ENCODE assay signal across 9 mouse cellular contexts in genomic region chr11:106001718-106002117, GRCm38 (mm10). TPM values are rescaled to one million over a fixed set of nuclear protein-coding genes. Genes with fewer than 3 reads are reported as not detected.
DNase-seq lines count a peak whose midpoint lies in the region.
"Had no signal": no experiment of that assay in that cellular context is flagged by ENCODE, and none has a peak within 500 bp of the region (broad histone marks: within the 10 kb centered on the region; RNA-seq: fewer than 3 reads in every experiment).

No protein-coding gene starts in this region.

- intact Hi-C loops in heart, postnatal 10 days (cut with DNase I): loop anchor here (2.0 to 5.0 kb wide), 2 partner anchors 25 to 76 kb away; no protein-coding TSS in a partner anchor
- intact Hi-C loops in gastrocnemius, postnatal 14 days (cut with DNase I; ENCODE audit: low total_unique reads): loop anchor here (2.0 kb wide), 1 partner anchor 25 kb away; no protein-coding TSS in a partner anchor

- peak; percentile 36 to 43 for DNase-seq in heart, postnatal 10 days
- no peak for DNase-seq in heart, adult 11 months
- DNase-seq in thymus, postnatal 0 days (ENCODE audit: low spot score): peak; percentile 62
- DNase-seq in thymus, postnatal 36 days: no peak
- DNase-seq in kidney, adult 9 months: peak; percentile 67
- peak; percentile 28 for DNase-seq in thymus, postnatal 25 days
- no peak for DNase-seq in spleen, postnatal 10 days (ENCODE audit: low spot score in 2 of 2)
- no peak for DNase-seq in gastrocnemius, postnatal 14 days

RNA-seq across cellular contexts. Expression of gene Kcnh6, which starts 6.2 kb away (rescaled TPM):
- total RNA-seq in heart, postnatal 10 days (2021): under 1 TPM in 1 of 2 experiments, not detected in 1; 0.31 TPM
- polyA plus RNA-seq in thymus, postnatal 0 days (2015; fragmentation: Nextera tagmentation; extraction: Ambion mirVana): 1.5 TPM in 2 replicates
- total RNA-seq in gastrocnemius, postnatal 14 days (2021): not detected
- polyA plus RNA-seq: myocyte had no signal

RNA-seq across cellular contexts. Expression of gene Ace3, which starts 7.2 kb away (rescaled TPM):
- total RNA-seq in heart, postnatal 10 days (2021): not detected
- polyA plus RNA-seq in thymus, postnatal 0 days (2015; fragmentation: Nextera tagmentation; extraction: Ambion mirVana): not detected in 2 replicates
- total RNA-seq in gastrocnemius, postnatal 14 days (2021): not detected
- polyA plus RNA-seq: myocyte had no signal

RNA-seq across cellular contexts. Expression of gene Ace, which starts 34.0 kb away (rescaled TPM):
- 10 to 100 TPM; 20.4 to 29.1 TPM for total RNA-seq in heart, postnatal 10 days (2021)
- polyA plus RNA-seq in thymus, postnatal 0 days (2015; fragmentation: Nextera tagmentation; extraction: Ambion mirVana): 0.88 and 1.3 TPM in 2 replicates
- total RNA-seq in gastrocnemius, postnatal 14 days (2021): 10 to 100 TPM; 46.2 to 48.3 TPM

RNA-seq across cellular contexts. Expression of gene Dcaf7, which starts 35.0 kb away (rescaled TPM):
- total RNA-seq in heart, postnatal 10 days (2021): 10 to 100 TPM; 54.6 to 57.6 TPM
- 44.0 and 48.3 TPM in 2 replicates for polyA plus RNA-seq in thymus, postnatal 0 days (2015; fragmentation: Nextera tagmentation; extraction: Ambion mirVana)
- total RNA-seq in gastrocnemius, postnatal 14 days (2021): 10 to 100 TPM; 31.4 to 34.0 TPM

RNA-seq across cellular contexts. Expression of gene Cyb561, which starts 48.6 kb away (rescaled TPM):
- total RNA-seq in heart, postnatal 10 days (2021): 10 to 100 TPM in 1 of 2 experiments, 1 to 10 TPM in 1; 8.0 to 15.4 TPM
- polyA plus RNA-seq in thymus, postnatal 0 days (2015; fragmentation: Nextera tagmentation; extraction: Ambion mirVana): 7.2 and 8.5 TPM in 2 replicates
- 1 to 10 TPM; 6.4 to 8.2 TPM for total RNA-seq in gastrocnemius, postnatal 14 days (2021)

Comparison
In these comparisons a context has a peak if more than half of its experiments do, and no peak if none do; other contexts are left out.
1. DNase-seq: peak in heart, postnatal 10 days (2 of 2), thymus, postnatal 0 days (single experiment), kidney, adult 9 months (single experiment) and thymus, postnatal 25 days (single experiment); none in heart, adult 11 months (single experiment), thymus, postnatal 36 days (0 of 2), spleen, postnatal 10 days (0 of 2) and gastrocnemius, postnatal 14 days (single experiment).